Mouse (Mus musculus) neural tube, embryonic 11.5 days (tissue): ENCODE results near the gene Galnt5. TPM values are rescaled to one million over a fixed set of nuclear protein-coding genes. Genes with fewer than 3 reads are reported as not detected.

Source experiments
- ATAC-seq: fragments of 200-750 bp; cut with Nextera tagmentation; 2 replicates; pipeline ENCODE4 v1.8.0; 2017; ENCODE audit warnings: moderate number of reproducible peaks, mild to moderate bottlenecking, moderate TSS enrichment, moderate library complexity; ENCODE audit not compliant: insufficient read depth, low FRiP score, low TSS enrichment
- DNase-seq: peaks from one replicate; pipeline ENCODE4 v3.0.0-alpha.2; 2015; ENCODE audit warnings: low spot score
- H3K27ac ChIP-seq: fragments of 300-500 bp; sonication (generic); 2 replicates; pipeline ENCODE4 v1.5.1; 2014; ENCODE audit warnings: low read depth, mild to moderate bottlenecking, low read length
- H3K27me3 ChIP-seq: fragments of 300-500 bp; sonication (generic); 2 replicates; pipeline ENCODE4 v1.6.1; 2014; ENCODE audit warnings: mild to moderate bottlenecking, low read length, mixed read lengths; ENCODE audit not compliant: control insufficient read depth, insufficient read depth
- H3K36me3 ChIP-seq: fragments of 300-500 bp; sonication (generic); 2 replicates; pipeline ENCODE4 v1.6.1; 2014; ENCODE audit warnings: mild to moderate bottlenecking, low read length, moderate library complexity, mixed read lengths; ENCODE audit not compliant: control insufficient read depth, insufficient read depth
- H3K4me1 ChIP-seq: fragments of 300-500 bp; sonication (generic); 2 replicates; pipeline ENCODE4 v1.6.1; 2014; ENCODE audit warnings: low read length, mixed read lengths; ENCODE audit not compliant: control insufficient read depth, insufficient read depth
- H3K4me2 ChIP-seq: fragments of 300-500 bp; sonication (generic); 2 replicates; pipeline ENCODE4 v1.6.1; 2014; ENCODE audit warnings: low read depth, mild to moderate bottlenecking, moderate library complexity
- H3K4me3 ChIP-seq: fragments of 300-500 bp; sonication (generic); 2 replicates; pipeline ENCODE4 v1.5.1; 2014; ENCODE audit warnings: low read depth, low read length
- H3K9ac ChIP-seq: fragments of 300-500 bp; sonication (generic); 2 replicates; pipeline ENCODE4 v1.6.1; 2014; ENCODE audit warnings: mild to moderate bottlenecking, low read length
- H3K9me3 ChIP-seq: fragments of 300-500 bp; sonication (generic); 2 replicates; pipeline ENCODE4 v1.6.1; 2016; ENCODE audit warnings: low read length; ENCODE audit not compliant: control insufficient read depth
- WGBS: fragments of 180-500 bp; shearing (Covaris S2); extraction: QIAGEN DNeasy Blood & Tissue Kit; methylation state at CpG from one replicate; pipeline ENCODE4 v1.1.7; 2014; 5-methylcytosine and 5-hydroxymethylcytosine counted together
- polyA plus RNA-seq: library from polyadenylated mRNA; unstranded; fragments of >200 nt; fragmentation: Nextera tagmentation; extraction: Ambion mirVana; gene quantifications from 2 replicates; pipeline ENCODE4 v1.2.1, GENCODE M21; 2014

The Galnt5 gene
- polyA plus RNA-seq, 1 experiment from 2014 or later, result 0.36 TPM

- Histone ChIP-seq H3K27ac (no peak overlapping the region), H3K4me1 (no peaks in the 10 kb centered on the region), H3K27me3 (no peaks in the 10 kb centered on the region), H3K36me3 (no peaks in the 10 kb centered on the region), H3K9me3 (no peaks in the 10 kb centered on the region), H3K9ac (no peak overlapping the region), H3K4me3 (no peak overlapping the region), H3K4me2 (no peak overlapping the region)
- ATAC-seq (no peak), DNase-seq (no peak)
- 61% methylated on average over 1 of the region's 1 CpGs for WGBS
These were observed 97.1 kb downstream of the Galnt5 start for GRCm38 (mm10) chr2:58094818-58095217.

Other genes with a start within 250 kb of the Galnt5 start
- gene Ermn, start 55.0 kb downstream of the Galnt5 start, polyA plus RNA-seq, result not detected in 2 replicates
- 0.19 and 0.28 TPM in 2 replicates for gene Cytip, start 197.6 kb downstream of the Galnt5 start, polyA plus RNA-seq